Mouse (Mus musculus) G1E (cell line): ENCODE measurements at regions not wholly inside any gene's neighbourhood (a gene's known extent, or its start where the extent isn't known, plus 50 kb on each side); places are given as distances from the start of the nearest gene placed in this dataset.

Source experiments
- CTCF ChIP-seq: IDR thresholded peaks from 2 replicates; pipeline ENCODE4 v1.5.1; 2012; ENCODE audit warnings: low read depth, low read length, inconsistent platforms, mixed read lengths
- GATA1 ChIP-seq: IDR thresholded peaks from 2 replicates; pipeline ENCODE4 v1.6.1; 2012; ENCODE audit warnings: borderline replicate concordance, low read length, inconsistent platforms, mixed read lengths
- POLR2AphosphoS5 ChIP-seq: IDR thresholded peaks from 2 replicates; pipeline ENCODE4 v1.6.1; 2012; ENCODE audit warnings: low read depth, low read length, inconsistent platforms; ENCODE audit not compliant: insufficient replicate concordance
- TAL1 ChIP-seq: conservative IDR thresholded peaks from 2 replicates; pipeline ENCODE4 v1.6.1; 2012; ENCODE audit warnings: low read depth, low read length, inconsistent platforms, mixed read lengths

DNA sequence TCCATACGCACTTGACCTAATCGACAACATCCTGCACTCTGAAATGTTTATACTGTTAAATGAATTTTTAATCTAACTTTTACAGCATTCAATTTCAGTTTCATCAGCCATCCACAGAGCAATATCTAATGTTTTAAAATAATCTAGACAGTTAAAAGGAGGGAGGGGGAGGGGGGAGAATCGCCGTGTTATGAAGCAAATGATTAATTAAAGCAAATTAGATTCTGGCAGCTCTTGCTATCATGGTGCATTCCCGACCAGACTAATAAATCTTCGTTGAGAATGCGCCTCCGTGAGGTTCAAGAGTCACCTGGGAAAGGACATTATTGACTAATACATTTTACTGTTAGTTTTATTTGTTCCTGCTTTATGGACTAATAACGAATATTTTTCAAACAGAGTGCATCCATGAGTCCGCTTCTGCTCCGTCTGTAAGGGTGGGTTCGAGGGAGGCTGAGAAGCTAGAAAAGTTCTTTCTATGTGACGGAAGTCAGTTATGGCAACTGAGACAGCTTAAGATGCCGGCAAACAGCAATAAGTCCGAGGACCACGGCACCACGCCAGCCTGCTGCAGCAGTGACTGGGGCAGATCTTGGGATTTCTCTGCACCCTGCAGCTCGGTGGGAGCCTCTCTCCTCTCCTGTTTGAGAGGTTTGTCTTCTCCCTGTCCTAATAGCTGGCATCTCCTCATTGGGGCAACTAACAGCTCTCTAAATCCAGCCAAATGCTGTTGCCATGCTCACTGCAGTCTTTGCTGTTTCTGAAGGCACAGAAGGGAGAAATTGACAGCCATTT is 347.4 kb upstream of the G2e3 start:
- TF ChIP-seq CTCF = no peak
- TF ChIP-seq TAL1 = no peak
- no peak for TF ChIP-seq POLR2AphosphoS5
- TF ChIP-seq GATA1 = no peak
